Mouse (Mus musculus) heart, embryonic 12.5 days (tissue): ENCODE measurements around the gene Rce1. TPM values are rescaled to one million over a fixed set of nuclear protein-coding genes. Genes with fewer than 3 reads are reported as not detected.

Experiments
- ATAC-seq: fragments of 200-750 bp; cut with Nextera tagmentation; 2 replicates; pipeline ENCODE4 v1.8.0; 2017; ENCODE audit warnings: moderate TSS enrichment, moderate library complexity; ENCODE audit not compliant: insufficient number of reproducible peaks, low FRiP score
- H3K27ac ChIP-seq: fragments of 300-500 bp; sonication (generic); 2 replicates; pipeline ENCODE4 v1.5.1; 2016; ENCODE audit warnings: mild to moderate bottlenecking, moderate library complexity; ENCODE audit not compliant: poor library complexity, severe bottlenecking
- H3K27me3 ChIP-seq: fragments of 300-500 bp; sonication (generic); replicated peaks from 2 replicates; pipeline ENCODE4 v1.6.1; 2016; ENCODE audit warnings: mild to moderate bottlenecking, moderate library complexity
- H3K36me3 ChIP-seq: fragments of 300-500 bp; sonication (generic); 2 replicates; pipeline ENCODE4 v1.6.1; 2016; ENCODE audit warnings: mild to moderate bottlenecking, moderate library complexity
- H3K4me1 ChIP-seq: fragments of 300-500 bp; sonication (generic); replicated peaks from 2 replicates; pipeline ENCODE4 v1.6.1; 2016; ENCODE audit warnings: mild to moderate bottlenecking
- H3K4me2 ChIP-seq: fragments of 300-500 bp; sonication (generic); 2 replicates; pipeline ENCODE4 v1.6.1; 2016; ENCODE audit warnings: mild to moderate bottlenecking, moderate library complexity
- H3K4me3 ChIP-seq: fragments of 300-500 bp; sonication (generic); 2 replicates; pipeline ENCODE4 v1.5.1; 2016; ENCODE audit warnings: mild to moderate bottlenecking
- H3K9ac ChIP-seq: fragments of 300-500 bp; sonication (generic); 2 replicates; pipeline ENCODE4 v1.6.1; 2016; ENCODE audit warnings: mild to moderate bottlenecking, moderate library complexity
- H3K9me3 ChIP-seq: fragments of 300-500 bp; sonication (generic); replicated peaks from 2 replicates; pipeline ENCODE4 v1.6.1; 2016; ENCODE audit warnings: mild to moderate bottlenecking, moderate library complexity
- WGBS: fragments of 180-500 bp; shearing (Covaris S2); methylation state at CpG from one replicate; pipeline ENCODE4 v1.1.7; 2016; 5-methylcytosine and 5-hydroxymethylcytosine counted together
- polyA plus RNA-seq: library from polyadenylated mRNA; unstranded; fragments of >200 nt; fragmentation: Nextera tagmentation; extraction: Ambion mirVana; gene quantifications from 2 replicates; pipeline ENCODE4 v1.2.1, GENCODE M21; 2016

The Rce1 gene
- polyA plus RNA-seq, 1 experiment from 2014 or later, result 38.3 TPM

DNA sequence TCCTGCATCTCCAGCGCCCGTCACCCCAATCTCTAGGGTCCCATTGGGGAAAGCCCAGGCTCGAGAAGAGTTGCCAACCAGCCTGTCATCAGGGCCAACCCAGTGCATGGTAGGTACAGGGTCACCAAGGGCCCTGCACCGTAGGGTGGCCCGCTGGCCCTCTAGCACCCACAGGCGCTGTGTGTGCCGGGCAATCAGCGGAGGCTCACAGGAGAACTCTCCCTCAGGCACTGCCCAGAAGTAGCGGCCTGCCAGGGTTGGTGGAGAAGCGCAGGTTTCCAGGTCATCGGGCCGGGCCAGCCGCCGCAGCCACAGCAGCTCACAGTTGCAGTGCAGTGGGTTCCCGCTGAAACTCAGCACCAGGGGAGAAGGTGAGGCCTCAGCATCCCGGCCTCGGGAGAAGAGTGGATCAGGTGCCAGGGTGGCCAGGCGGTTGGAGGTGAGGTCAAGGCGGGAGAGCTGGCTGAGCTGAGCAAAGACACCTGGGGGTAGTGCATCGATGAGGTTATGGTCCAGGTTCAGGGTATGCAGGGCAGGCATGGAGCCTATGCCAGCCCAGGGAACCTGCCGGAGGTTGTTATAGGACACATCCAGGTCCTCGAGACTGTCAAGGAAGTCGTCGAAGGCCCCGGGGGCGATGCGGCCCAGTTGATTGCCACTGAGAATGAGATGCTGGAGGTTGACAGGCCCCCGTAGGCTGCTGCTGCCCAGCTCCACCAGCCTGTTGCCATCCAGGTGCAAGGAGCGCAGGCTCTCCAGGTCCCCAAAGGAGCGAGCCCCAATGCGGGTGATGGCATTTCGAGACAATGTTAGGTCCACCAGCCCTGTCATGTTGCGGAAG is 11.8 kb downstream of the Rce1 start:
- Histone ChIP-seq H3K9me3 (no peaks in the 10 kb centered on the region), H3K27ac (no peak overlapping the region), H3K4me2 (peak overlapping the region; percentile 85), H3K4me3 (peak overlapping the region; percentile 85), H3K9ac (no peak overlapping the region), H3K4me1 (peaks cover 26% of the 10 kb centered on the region), H3K27me3 (no peaks in the 10 kb centered on the region; the same call in 1 of the 2 replicates), H3K36me3 (peaks cover 29% of the 10 kb centered on the region)
- WGBS, result 88% methylated on average over 33 of the region's 33 CpGs
- ATAC-seq, result no peak

DNA sequence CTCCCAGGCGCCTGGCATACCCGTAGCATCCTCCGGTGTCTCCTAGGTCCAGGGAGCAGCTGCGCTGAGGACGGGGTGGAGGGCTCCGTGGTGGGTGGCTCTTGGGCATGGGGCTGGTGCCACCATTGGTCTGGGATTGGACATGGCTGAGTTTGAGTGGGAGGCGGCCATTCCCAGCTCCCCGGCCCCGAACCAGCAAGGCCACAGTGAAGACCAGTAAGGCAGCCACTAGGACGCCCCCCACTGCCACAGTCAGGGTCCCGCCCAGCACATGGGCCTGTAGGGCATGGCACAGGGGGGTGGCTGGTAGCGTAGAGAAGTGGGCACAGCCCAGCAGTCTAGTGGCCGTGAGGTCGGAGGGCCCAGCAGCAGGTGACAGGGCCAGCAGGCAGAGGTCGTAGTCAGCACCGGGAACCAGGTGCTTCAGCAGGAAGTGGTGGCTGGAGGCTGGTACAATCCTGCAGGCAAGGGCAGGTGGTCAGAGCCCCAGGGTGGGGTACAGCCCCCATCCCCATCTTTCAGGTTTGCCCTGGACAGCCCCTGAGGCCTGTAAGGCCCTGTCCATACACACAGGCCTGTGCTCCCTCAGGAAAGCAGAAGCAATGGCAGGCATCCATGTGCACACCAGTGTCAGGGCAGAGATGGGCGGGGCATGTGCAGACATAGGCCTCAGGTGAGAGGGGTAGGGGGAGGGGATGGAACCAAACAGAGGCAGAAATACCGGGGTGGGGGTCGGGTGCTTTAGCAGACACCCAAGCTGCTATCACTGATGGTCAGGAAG is 13.1 kb downstream of the Rce1 start:
- ATAC-seq, result no peak
- Histone ChIP-seq H3K27ac (no peak overlapping the region), H3K9me3 (no peaks in the 10 kb centered on the region), H3K4me3 (no peak overlapping the region), H3K4me1 (peaks cover 26% of the 10 kb centered on the region), H3K36me3 (peaks cover 29% of the 10 kb centered on the region), H3K27me3 (no peaks in the 10 kb centered on the region; the same call in 1 of the 2 replicates), H3K4me2 (no peak overlapping the region), H3K9ac (peak overlapping the region; percentile 24; the same call in 1 of the 2 replicates)
- 90% methylated on average over 19 of the region's 19 CpGs for WGBS

DNA sequence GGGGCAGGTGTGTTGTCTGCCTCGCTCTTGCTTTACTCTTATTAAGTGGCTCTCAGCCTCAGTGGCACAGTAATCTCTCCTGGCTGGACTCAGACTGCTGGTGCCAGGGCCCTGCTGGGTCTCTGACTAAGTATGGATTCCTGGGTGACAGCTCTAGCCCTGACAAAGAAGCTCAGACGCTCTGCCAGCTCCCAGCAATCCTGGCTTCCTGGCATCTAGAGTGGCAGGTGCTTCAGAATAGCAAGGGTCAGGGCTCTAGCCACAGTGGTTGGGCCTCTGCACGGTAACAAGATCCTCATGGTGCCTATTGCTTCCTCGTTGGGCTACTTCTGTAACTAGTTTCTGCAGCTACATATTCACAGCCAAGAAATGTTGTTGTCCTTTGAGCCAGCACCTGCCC is 15.3 kb downstream of the Rce1 start:
- H3K9ac ChIP-seq, result no peak overlapping the region
- no peak overlapping the region for H3K4me3 ChIP-seq
- no peak overlapping the region for H3K4me2 ChIP-seq
- peaks cover 19% of the 10 kb centered on the region for H3K4me1 ChIP-seq
- H3K27ac ChIP-seq, result no peak overlapping the region
- 57% methylated on average over 4 of the region's 4 CpGs for WGBS
- ATAC-seq, result no peak
- H3K36me3 ChIP-seq, result peaks cover 29% of the 10 kb centered on the region
- no peaks in the 10 kb centered on the region for H3K27me3 ChIP-seq
- H3K9me3 ChIP-seq, result no peaks in the 10 kb centered on the region

DNA sequence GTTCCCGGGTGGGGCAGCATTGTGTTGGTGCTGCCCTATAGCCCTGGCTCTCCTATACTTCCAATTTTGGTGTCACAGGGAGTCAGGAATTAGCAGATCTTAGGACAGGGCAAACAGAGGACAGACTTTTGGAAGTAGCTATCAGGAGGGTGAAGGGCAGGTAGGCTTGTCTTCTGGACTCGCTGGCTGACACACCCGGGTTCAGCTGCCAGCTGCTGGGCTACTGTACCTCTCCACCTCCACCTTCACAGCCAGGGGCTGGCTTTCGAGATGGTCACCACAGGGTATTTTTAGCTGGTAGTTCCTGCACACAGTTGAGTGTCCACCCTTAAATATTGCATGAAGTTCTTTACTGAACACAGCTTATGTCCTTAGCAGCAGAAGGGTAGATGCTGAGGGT is 16.9 kb downstream of the Rce1 start:
- H3K27me3 ChIP-seq, result no peaks in the 10 kb centered on the region
- no peak overlapping the region for H3K27ac ChIP-seq
- 77% methylated on average over 4 of the region's 4 CpGs for WGBS
- H3K9ac ChIP-seq, result no peak overlapping the region
- H3K9me3 ChIP-seq, result no peaks in the 10 kb centered on the region
- H3K4me2 ChIP-seq, result no peak overlapping the region
- no peak for ATAC-seq
- no peak overlapping the region for H3K4me3 ChIP-seq
- H3K4me1 ChIP-seq, result peaks cover 14% of the 10 kb centered on the region
- peaks cover 24% of the 10 kb centered on the region for H3K36me3 ChIP-seq

DNA sequence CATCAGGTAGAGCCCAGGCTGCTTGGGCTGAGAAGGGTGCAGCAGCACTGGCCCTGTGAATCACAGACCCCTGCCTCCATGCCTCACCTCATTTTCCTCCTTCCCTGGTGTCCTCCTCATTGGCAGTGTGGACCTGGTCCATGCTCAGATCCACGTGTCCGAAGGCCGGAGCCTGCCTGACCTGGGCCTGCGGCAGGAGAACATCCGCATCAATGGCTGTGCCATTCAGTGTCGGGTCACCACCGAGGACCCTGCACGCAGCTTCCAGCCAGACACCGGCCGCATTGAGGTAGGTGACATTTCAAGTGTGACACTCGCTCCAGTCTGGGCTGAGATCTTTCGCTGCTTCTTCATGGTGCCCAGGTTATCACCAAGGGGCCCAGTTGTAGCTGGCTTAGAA is 18.0 kb downstream of the Rce1 start:
- Histone ChIP-seq H3K4me3 (no peak overlapping the region), H3K4me1 (peaks cover 9% of the 10 kb centered on the region), H3K9me3 (no peaks in the 10 kb centered on the region), H3K27me3 (peaks cover 2% of the 10 kb centered on the region; the same call in 1 of the 2 replicates), H3K9ac (no peak overlapping the region), H3K36me3 (peaks cover 14% of the 10 kb centered on the region), H3K27ac (no peak overlapping the region), H3K4me2 (no peak overlapping the region)
- no peak for ATAC-seq
- WGBS, result 89% methylated on average over 12 of the region's 12 CpGs

DNA sequence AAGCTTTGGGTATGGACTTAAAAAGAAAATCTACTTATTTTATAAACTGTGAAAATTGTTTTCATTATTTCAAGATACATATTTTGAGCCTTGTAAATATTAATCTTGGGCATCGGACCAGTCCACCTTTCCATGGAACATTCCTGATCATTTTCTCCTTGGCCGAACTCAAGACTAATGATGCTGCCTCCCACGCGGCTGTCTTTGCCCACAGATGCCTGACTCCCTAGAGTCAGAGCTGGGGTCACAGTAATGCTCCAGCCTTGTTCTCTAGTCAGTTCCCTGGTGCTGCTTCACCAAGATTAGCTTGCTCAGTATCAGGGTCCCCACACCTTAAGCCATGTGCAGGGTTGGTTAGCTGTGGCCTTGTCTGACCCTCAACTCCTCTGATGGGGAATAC is 19.8 kb downstream of the Rce1 start:
- 87% methylated on average over 4 of the region's 4 CpGs for WGBS
- Histone ChIP-seq H3K4me1 (peaks cover 9% of the 10 kb centered on the region), H3K4me2 (no peak overlapping the region), H3K27ac (no peak overlapping the region), H3K27me3 (peaks cover 8% of the 10 kb centered on the region; the same call in 1 of the 2 replicates), H3K9me3 (no peaks in the 10 kb centered on the region), H3K4me3 (no peak overlapping the region), H3K9ac (no peak overlapping the region), H3K36me3 (no peaks in the 10 kb centered on the region)
- ATAC-seq, result no peak

DNA sequence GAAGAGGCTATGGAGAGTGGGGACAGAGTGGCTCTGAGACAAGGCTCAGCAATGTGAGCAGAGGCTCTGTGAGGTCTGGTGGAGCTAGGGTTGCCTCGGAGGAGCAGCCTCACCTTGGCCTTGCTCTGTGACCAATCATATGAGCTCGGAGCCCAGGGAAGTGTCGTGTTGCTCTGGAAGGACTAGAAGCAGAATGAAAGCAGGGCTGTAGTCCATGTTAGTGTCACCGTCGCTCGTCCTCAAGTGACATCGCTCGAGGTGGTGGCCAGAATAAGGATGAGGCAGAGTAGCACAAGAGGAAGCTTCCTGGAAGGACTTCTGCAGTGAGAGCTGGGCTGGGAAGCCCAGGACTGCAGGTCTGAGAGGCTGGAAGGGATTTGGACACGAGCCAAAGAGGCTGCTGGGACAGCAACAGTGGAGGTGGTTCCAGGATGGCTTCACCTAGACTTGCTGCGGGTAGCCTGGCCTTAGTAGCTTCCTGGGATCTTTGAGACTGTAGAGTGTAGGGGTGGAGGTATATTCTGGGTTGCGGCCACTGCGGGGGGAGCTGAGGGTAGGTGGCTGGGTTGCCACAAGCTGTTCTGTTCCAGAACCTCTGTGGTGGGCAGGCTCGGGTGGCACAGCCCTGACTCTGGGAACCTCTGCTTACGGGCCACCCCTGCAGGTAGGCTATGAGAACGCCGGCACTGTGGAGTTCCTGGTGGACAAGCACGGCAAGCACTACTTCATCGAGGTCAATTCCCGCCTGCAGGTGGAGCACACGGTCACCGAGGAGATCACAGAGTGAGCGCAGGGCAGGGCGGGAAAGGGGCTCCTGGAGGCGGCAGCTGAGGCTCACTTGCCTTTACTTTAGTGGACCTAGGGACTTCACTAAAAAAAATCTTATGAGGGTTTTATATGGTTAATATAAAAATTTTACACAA is 21.4 kb downstream of the Rce1 start:
- H3K27ac ChIP-seq, result no peak overlapping the region
- WGBS, result 34% methylated on average over 24 of the region's 24 CpGs
- H3K27me3 ChIP-seq, result peaks cover 8% of the 10 kb centered on the region
- peak overlapping the region; percentile 44 for H3K4me2 ChIP-seq
- 0 out of 2 replicates have a peak overlapping the region, but pooled peaks have one; percentile 8 for H3K4me3 ChIP-seq
- H3K4me1 ChIP-seq, result peaks cover 9% of the 10 kb centered on the region
- ATAC-seq, result peak; percentile 57; the same call in 1 of the 2 replicates
- no peaks in the 10 kb centered on the region for H3K9me3 ChIP-seq
- peak overlapping the region; percentile 43 for H3K9ac ChIP-seq
- no peaks in the 10 kb centered on the region for H3K36me3 ChIP-seq

DNA sequence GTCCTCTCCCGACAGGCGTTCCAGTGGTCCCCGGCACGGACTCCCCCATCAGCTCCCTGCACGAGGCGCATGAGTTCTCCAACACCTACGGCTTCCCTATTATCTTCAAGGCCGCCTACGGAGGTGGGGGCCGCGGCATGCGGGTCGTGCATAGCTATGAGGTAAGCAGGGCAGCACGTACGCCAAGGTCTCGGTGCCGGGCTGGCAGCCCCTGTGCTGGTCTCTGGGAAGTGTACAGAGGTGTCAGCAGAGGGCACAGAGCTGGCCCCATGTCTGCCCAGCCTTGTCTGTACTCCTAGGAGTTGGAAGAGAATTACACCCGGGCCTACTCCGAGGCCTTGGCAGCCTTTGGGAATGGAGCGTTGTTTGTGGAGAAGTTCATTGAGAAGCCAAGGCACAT is 23.0 kb downstream of the Rce1 start:
- ATAC-seq, result no peak
- WGBS, result 85% methylated on average over 20 of the region's 20 CpGs
- H3K36me3 ChIP-seq, result no peaks in the 10 kb centered on the region
- no peak overlapping the region for H3K27ac ChIP-seq
- H3K27me3 ChIP-seq, result peaks cover 8% of the 10 kb centered on the region
- no peaks in the 10 kb centered on the region for H3K9me3 ChIP-seq
- no peak overlapping the region for H3K9ac ChIP-seq
- H3K4me1 ChIP-seq, result peaks cover 9% of the 10 kb centered on the region
- H3K4me2 ChIP-seq, result no peak overlapping the region
- no peak overlapping the region for H3K4me3 ChIP-seq

DNA sequence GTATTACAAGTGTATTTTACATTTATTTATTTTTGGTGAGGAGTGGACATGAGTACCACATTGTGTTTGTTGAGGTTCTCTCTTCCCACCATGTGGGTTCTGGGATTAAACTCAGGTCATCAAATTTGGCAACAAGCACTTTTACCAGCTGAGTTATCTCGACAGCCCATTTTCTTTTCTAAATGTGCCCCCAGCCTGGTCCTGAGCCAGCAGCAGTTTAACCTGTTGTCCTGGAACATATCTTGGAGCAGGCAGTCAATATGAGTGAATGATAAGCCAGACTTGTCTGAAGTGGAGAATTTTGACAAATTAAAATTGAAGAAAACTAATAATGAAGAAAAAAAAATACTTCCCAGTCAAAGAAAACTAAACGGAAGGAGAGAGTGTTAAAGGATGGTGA is 29.4 kb downstream of the Rce1 start:
- no peak overlapping the region for H3K9ac ChIP-seq
- no peaks in the 10 kb centered on the region for H3K36me3 ChIP-seq
- no peak for ATAC-seq
- H3K9me3 ChIP-seq, result no peaks in the 10 kb centered on the region
- WGBS, result 71% methylated on average over 2 of the region's 2 CpGs
- no peak overlapping the region for H3K4me3 ChIP-seq
- H3K4me1 ChIP-seq, result no peaks in the 10 kb centered on the region
- no peaks in the 10 kb centered on the region; the same call in 1 of the 2 replicates for H3K27me3 ChIP-seq
- H3K27ac ChIP-seq, result no peak overlapping the region
- H3K4me2 ChIP-seq, result no peak overlapping the region

DNA sequence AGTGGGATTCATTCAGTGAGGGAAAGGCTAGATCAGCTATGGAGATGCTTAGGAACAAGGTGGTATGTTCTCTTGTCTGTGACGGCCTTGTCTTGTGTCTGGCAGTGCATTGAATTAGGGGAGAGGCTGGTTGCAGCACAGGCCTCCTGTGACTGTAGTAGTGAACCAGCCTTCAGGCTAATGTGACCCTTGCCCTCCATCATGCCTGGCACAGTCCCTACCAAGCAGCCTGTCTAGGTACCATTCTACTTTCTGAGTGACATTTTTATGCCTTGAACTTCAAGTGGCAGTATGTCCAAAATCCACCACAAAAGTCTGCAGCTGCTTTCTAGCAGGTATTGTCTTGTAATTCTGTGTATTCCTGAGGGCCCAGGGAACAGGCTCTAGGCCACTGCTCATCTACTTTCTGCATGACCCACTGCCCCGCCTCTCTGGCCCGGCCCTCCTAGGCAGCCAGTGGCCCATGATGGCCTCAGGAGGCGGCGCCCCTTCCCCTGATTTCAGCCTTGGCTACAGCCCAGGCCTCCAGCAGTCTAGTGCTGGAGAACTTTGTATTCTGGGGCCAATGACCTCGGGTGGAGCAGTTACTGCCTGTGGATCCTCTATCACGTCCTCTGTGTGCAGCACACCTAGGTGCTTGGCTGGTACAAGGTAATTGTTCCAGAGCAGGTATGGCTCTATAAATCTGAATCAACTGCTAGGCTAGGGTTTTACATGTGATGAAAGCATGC is 31.5 kb downstream of the Rce1 start:
- Histone ChIP-seq H3K4me1 (0 out of 2 replicates have a peak, but pooled peaks cover 8% of the 10 kb centered on the region), H3K27me3 (no peaks in the 10 kb centered on the region), H3K4me3 (no peak overlapping the region), H3K9ac (no peak overlapping the region), H3K4me2 (no peak overlapping the region), H3K9me3 (no peaks in the 10 kb centered on the region), H3K36me3 (no peaks in the 10 kb centered on the region), H3K27ac (no peak overlapping the region)
- ATAC-seq, result no peak
- 54% methylated on average over 7 of the region's 7 CpGs for WGBS
